In genomic region chr11:101442127-101442693, GRCm38 (mm10) we compare ENCODE assay signal across 8 mouse cellular contexts. TPM values are rescaled to one million over a fixed set of nuclear protein-coding genes. Genes with fewer than 3 reads are reported as not detected.
DNase-seq lines count a peak whose midpoint lies in the region; ATAC-seq and TF ChIP-seq lines count a peak whose summit lies in the region.

Rpl27 (plus strand) TSS chr11:101442298.

- H3K9me3 ChIP-seq in embryonic facial prominence, embryonic 13.5 days: no peaks in the 10 kb centered on the region
- no peaks in the 10 kb centered on the region for H3K9me3 ChIP-seq in limb, embryonic 12.5 days
- no peaks in the 10 kb centered on the region for H3K9me3 ChIP-seq in midbrain, embryonic 15.5 days

- no peaks in the 10 kb centered on the region for H3K27me3 ChIP-seq in embryonic facial prominence, embryonic 13.5 days
- no peaks in the 10 kb centered on the region for H3K27me3 ChIP-seq in kidney, adult 2 months (replicated peaks; ENCODE audit: control insufficient read depth, insufficient read depth, low read length)
- H3K27me3 ChIP-seq in limb, embryonic 12.5 days: no peaks in the 10 kb centered on the region
- no peaks in the 10 kb centered on the region for H3K27me3 ChIP-seq in midbrain, embryonic 15.5 days (replicated peaks)
- H3K27me3 ChIP-seq in spleen, adult 2 months (ENCODE audit: control insufficient read depth, insufficient read depth, low read length): no peaks in the 10 kb centered on the region

- 1% methylated on average over 42 of the region's 42 CpGs for WGBS in embryonic facial prominence, embryonic 13.5 days
- under 1% methylated on average over 42 of the region's 42 CpGs for WGBS in kidney, adult 2 months
- WGBS in limb, embryonic 12.5 days: under 1% methylated on average over 42 of the region's 42 CpGs
- WGBS in midbrain, embryonic 15.5 days: under 1% methylated on average over 42 of the region's 42 CpGs
- WGBS in spleen, adult 2 months: under 1% methylated on average over 42 of the region's 42 CpGs

- H3K36me3 ChIP-seq in embryonic facial prominence, embryonic 13.5 days: peaks cover 30% of the 10 kb centered on the region
- H3K36me3 ChIP-seq in kidney, adult 2 months (ENCODE audit: control insufficient read depth, insufficient read depth, low read length): peaks cover 3% of the 10 kb centered on the region
- H3K36me3 ChIP-seq in limb, embryonic 12.5 days: peaks cover 32% of the 10 kb centered on the region
- H3K36me3 ChIP-seq in midbrain, embryonic 15.5 days (replicated peaks): peaks cover 20% of the 10 kb centered on the region
- H3K36me3 ChIP-seq in spleen, adult 2 months (ENCODE audit: control insufficient read depth, insufficient read depth, low read length): peaks cover 14% of the 10 kb centered on the region

- H3K4me3 ChIP-seq in embryonic facial prominence, embryonic 13.5 days: peak within 1 kb of the TSS; percentile 88
- peak within 1 kb of the TSS; percentile 81 for H3K4me3 ChIP-seq in kidney, adult 2 months (ENCODE audit: insufficient read depth, low read depth, low read length)
- peak within 1 kb of the TSS; percentile 69 for H3K4me3 ChIP-seq in limb, embryonic 12.5 days (replicated peaks)
- peak within 1 kb of the TSS; percentile 68 for H3K4me3 ChIP-seq in midbrain, embryonic 15.5 days
- H3K4me3 ChIP-seq in spleen, adult 2 months (ENCODE audit: extremely low read depth, insufficient read depth, insufficient read length): peak within 1 kb of the TSS; percentile 71

- peak within 1 kb of the TSS; percentile 95 for H3K4me2 ChIP-seq in embryonic facial prominence, embryonic 13.5 days
- H3K4me2 ChIP-seq in limb, embryonic 12.5 days: peak within 1 kb of the TSS; percentile 92
- H3K4me2 ChIP-seq in midbrain, embryonic 15.5 days: peak within 1 kb of the TSS; percentile 72

- H3K4me1 ChIP-seq in embryonic facial prominence, embryonic 13.5 days: peaks cover 20% of the 10 kb centered on the region
- H3K4me1 ChIP-seq in kidney, adult 2 months (ENCODE audit: control insufficient read depth, insufficient read depth, low read length): no peaks in the 10 kb centered on the region; the same call in 1 of the 2 replicates
- H3K4me1 ChIP-seq in limb, embryonic 12.5 days (replicated peaks): peaks cover 18% of the 10 kb centered on the region
- H3K4me1 ChIP-seq in midbrain, embryonic 15.5 days: peaks cover 14% of the 10 kb centered on the region
- H3K4me1 ChIP-seq in spleen, adult 2 months (ENCODE audit: control insufficient read depth, insufficient read depth, insufficient read length): peaks cover 6% of the 10 kb centered on the region; the same call in 1 of the 2 replicates

- peak; percentile 80 for TF ChIP-seq CTCF in kidney, adult 2 months (conservative IDR thresholded peaks at IDR 0.05; ENCODE audit: insufficient read depth, insufficient read length, low read depth, low read length)
- TF ChIP-seq CTCF in spleen, adult 2 months (IDR thresholded peaks at IDR 0.05; ENCODE audit: extremely low read depth, insufficient read depth, insufficient read length, insufficient replicate concordance): peak; percentile 59; the same call in 1 of the 2 replicates

- DNase-seq in 3134 (ENCODE audit: extremely low read depth, insufficient read length, low spot score): peak; percentile 97
- peak; percentile 96 to 97 for DNase-seq in adrenal gland, postnatal 36 days
- DNase-seq in heart, adult 18-20 months: peak; percentile 96 to 99
- peak; percentile 99 for DNase-seq in kidney, adult 2 months
- DNase-seq in spleen, adult 2 months (ENCODE audit: low read depth in 1 of 2, low spot score in 2 of 2): peak; percentile 96 to 100

- peak; percentile 98 for ATAC-seq in embryonic facial prominence, embryonic 13.5 days (ENCODE audit: insufficient number of reproducible peaks, insufficient read depth, low FRiP score, low TSS enrichment, low read depth)
- peak; percentile 97 for ATAC-seq in limb, embryonic 12.5 days (ENCODE audit: insufficient number of reproducible peaks, insufficient read depth, low FRiP score, low TSS enrichment, low read depth)
- peak; percentile 99 for ATAC-seq in midbrain, embryonic 15.5 days (replicated peaks)

- peak within 1 kb of the TSS; percentile 98 for H3K9ac ChIP-seq in embryonic facial prominence, embryonic 13.5 days
- H3K9ac ChIP-seq in limb, embryonic 12.5 days (replicated peaks): peak within 1 kb of the TSS; percentile 85
- peak within 1 kb of the TSS; percentile 76 for H3K9ac ChIP-seq in midbrain, embryonic 15.5 days

- TF ChIP-seq POLR2A in kidney, adult 2 months (IDR thresholded peaks at IDR 0.05; ENCODE audit: low read depth, low read length): peak; percentile 74
- TF ChIP-seq POLR2A in spleen, adult 2 months (IDR thresholded peaks at IDR 0.05; ENCODE audit: low read depth, low read length): peak; percentile 76

- peak within 1 kb of the TSS; percentile 91 for H3K27ac ChIP-seq in embryonic facial prominence, embryonic 13.5 days
- H3K27ac ChIP-seq in kidney, adult 2 months (ENCODE audit: insufficient read depth, low read depth, low read length): peak within 1 kb of the TSS; percentile 55
- H3K27ac ChIP-seq in limb, embryonic 12.5 days: peak within 1 kb of the TSS; percentile 95
- H3K27ac ChIP-seq in midbrain, embryonic 15.5 days: peak within 1 kb of the TSS; percentile 83
- H3K27ac ChIP-seq in spleen, adult 2 months (ENCODE audit: insufficient read depth, low read length): peak within 1 kb of the TSS; percentile 81

RNA-seq across cellular contexts. Expression of gene Rpl27, which starts in this region (rescaled TPM):
- 10 to 100 TPM; 77.7 to 94.3 TPM for total RNA-seq in adrenal gland, postnatal 36 days (2021)
- 342 and 404 TPM in 2 replicates for polyA plus RNA-seq in embryonic facial prominence, embryonic 13.5 days (2015; fragmentation: Nextera tagmentation; extraction: Ambion mirVana)
- total RNA-seq in heart, adult 18-20 months (2021): 10 to 100 TPM; 45.0 to 48.0 TPM
- polyA plus RNA-seq in kidney, adult 2 months (2012; rRNA removed): 408 and 409 TPM in 2 replicates
- polyA plus RNA-seq in limb, embryonic 12.5 days (2016; fragmentation: Nextera tagmentation; extraction: Ambion mirVana): 382 and 394 TPM in 2 replicates
- polyA plus RNA-seq in midbrain, embryonic 15.5 days (2015; fragmentation: Nextera tagmentation; extraction: Ambion mirVana): 197 and 212 TPM in 2 replicates
- polyA plus RNA-seq in spleen, adult 2 months (2012; rRNA removed): 430 and 509 TPM in 2 replicates

Comparison
In these comparisons a context has a peak if more than half of its experiments do, and no peak if none do; other contexts are left out.
1. Peak in every context shown above with its lines: DNase-seq, ATAC-seq, H3K4me3 ChIP-seq and H3K27ac ChIP-seq.